Mouse (Mus musculus) heart, postnatal 0 days (tissue): ENCODE measurements around the gene Dok5. TPM values are rescaled to one million over a fixed set of nuclear protein-coding genes. Genes with fewer than 3 reads are reported as not detected.

ENCODE experiments used
- ATAC-seq: fragments of 200-750 bp; cut with Nextera tagmentation; 2 replicates; pipeline ENCODE4 v1.8.0; 2017; ENCODE audit warnings: low read depth, moderate number of reproducible peaks, moderate library complexity; ENCODE audit not compliant: insufficient read depth
- DNase-seq: peaks from one replicate; pipeline ENCODE4 v3.0.0-alpha.2; 2016; ENCODE audit warnings: low spot score
- H3K27ac ChIP-seq: fragments of 300-500 bp; sonication (generic); 2 replicates; pipeline ENCODE4 v1.5.1; 2014; ENCODE audit warnings: low read depth, mild to moderate bottlenecking
- H3K27me3 ChIP-seq: fragments of 300-500 bp; sonication (generic); 2 replicates; pipeline ENCODE4 v1.6.1; 2014; ENCODE audit warnings: low read length, mixed read lengths; ENCODE audit not compliant: control insufficient read depth, insufficient read depth
- H3K36me3 ChIP-seq: fragments of 300-500 bp; sonication (generic); replicated peaks from 2 replicates; pipeline ENCODE4 v1.6.1; 2014; ENCODE audit warnings: low read length, mixed read lengths; ENCODE audit not compliant: control insufficient read depth, insufficient read depth
- H3K4me1 ChIP-seq: fragments of 300-500 bp; sonication (generic); 2 replicates; pipeline ENCODE4 v1.6.1; 2014; ENCODE audit warnings: antibody characterized with exemption; ENCODE audit not compliant: control insufficient read depth, insufficient read depth
- H3K4me2 ChIP-seq: fragments of 300-500 bp; sonication (generic); 2 replicates; pipeline ENCODE4 v1.6.1; 2014; ENCODE audit warnings: low read depth, mild to moderate bottlenecking, low read length, moderate library complexity
- H3K4me3 ChIP-seq: fragments of 300-500 bp; sonication (generic); 2 replicates; pipeline ENCODE4 v1.5.1; 2014; ENCODE audit warnings: low read depth, low read length
- H3K9ac ChIP-seq: fragments of 300-500 bp; sonication (generic); replicated peaks from 2 replicates; pipeline ENCODE4 v1.6.1; 2014; ENCODE audit warnings: low read depth, low read length, mixed read lengths
- H3K9me3 ChIP-seq: fragments of 300-500 bp; sonication (generic); replicated peaks from 2 replicates; pipeline ENCODE4 v1.6.1; 2016; ENCODE audit warnings: low read length; ENCODE audit not compliant: control insufficient read depth
- CTCF ChIP-seq: IDR thresholded peaks from 2 replicates; pipeline ENCODE4 v1.5.1; 2016; ENCODE audit warnings: antibody characterized with exemption, control low read depth, low read depth
- EP300 ChIP-seq: IDR thresholded peaks from 2 replicates; pipeline ENCODE4 v1.6.1; 2016; ENCODE audit warnings: antibody characterized with exemption, low read depth
- WGBS: fragments of 180-500 bp; shearing (Covaris S2); extraction: QIAGEN DNeasy Blood & Tissue Kit; methylation state at CpG from one replicate; pipeline ENCODE4 v1.1.7; 2014; 5-methylcytosine and 5-hydroxymethylcytosine counted together
- polyA plus RNA-seq: library from polyadenylated mRNA; unstranded; fragments of >200 nt; fragmentation: Nextera tagmentation; extraction: Ambion mirVana; gene quantifications from 2 replicates; pipeline ENCODE4 v1.2.1, GENCODE M21; 2015
- total RNA-seq: library from RNA; depleted of rRNA; stranded (reverse); fragments of >200 nt; gene quantifications from 2 replicates; pipeline ENCODE4 v1.2.3, GENCODE M21; 2014; ENCODE audit warnings: low replicate concordance

The Dok5 gene
- total and polyA plus RNA-seq, 2 experiments from 2014 or later: 1.4 TPM; not detected in 1

DNA sequence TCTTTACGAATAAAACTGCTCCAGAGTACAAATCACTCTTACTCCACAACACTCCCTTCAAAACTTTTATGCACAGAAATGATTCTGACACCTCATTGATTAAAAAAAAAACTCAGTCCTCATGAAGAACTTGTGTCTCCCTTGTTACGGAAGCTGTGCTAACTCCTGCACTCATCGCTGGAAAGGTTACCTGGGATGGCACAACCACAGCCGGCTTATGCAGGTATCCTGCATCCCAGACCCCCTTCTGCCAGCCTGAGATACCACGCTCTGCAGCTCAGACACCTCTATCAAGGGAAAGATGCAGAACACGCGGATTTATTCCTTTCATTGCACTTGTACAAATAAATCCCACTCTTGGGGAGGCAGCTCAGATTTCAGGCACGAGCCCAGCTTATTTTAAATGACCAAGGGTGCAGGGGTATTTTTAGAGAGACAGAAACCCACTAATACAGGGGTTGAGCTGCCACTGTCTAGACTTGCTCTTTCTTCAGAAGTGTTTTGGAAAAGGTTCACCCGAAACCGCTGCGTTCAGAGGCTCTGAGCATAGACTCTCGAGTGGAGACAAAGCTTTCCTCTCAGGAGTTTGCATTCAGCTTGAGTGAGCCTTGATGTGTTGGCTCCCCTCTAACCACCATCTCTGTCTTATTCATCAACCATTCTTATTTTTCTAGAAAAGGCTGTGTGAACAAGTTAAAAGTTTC lies 76.1 kb downstream of the Dok5 start:
- H3K4me3 ChIP-seq: no peak overlapping the region
- no peaks in the 10 kb centered on the region for H3K36me3 ChIP-seq
- no peak for TF ChIP-seq CTCF
- H3K4me1 ChIP-seq: no peaks in the 10 kb centered on the region
- no peak overlapping the region for H3K4me2 ChIP-seq
- no peak for DNase-seq
- 67% methylated on average over 12 of the region's 12 CpGs for WGBS
- no peaks in the 10 kb centered on the region for H3K27me3 ChIP-seq
- no peak for ATAC-seq
- H3K9ac ChIP-seq: no peak overlapping the region
- no peaks in the 10 kb centered on the region for H3K9me3 ChIP-seq
- H3K27ac ChIP-seq: no peak overlapping the region

- no peak overlapping the region for H3K9ac ChIP-seq
- 77% methylated on average over 10 of the region's 10 CpGs for WGBS
Observed at GRCm38 (mm10) chr2:170808259-170808789, 76.7 kb downstream of the Dok5 start.

GRCm38 (mm10) chr2:170811356-170811755 lies 79.7 kb downstream of the Dok5 start:
- no peaks in the 10 kb centered on the region for H3K4me1 ChIP-seq
- H3K9ac ChIP-seq: no peak overlapping the region
- ATAC-seq (no peak), DNase-seq (no peak)
- H3K4me3 ChIP-seq: no peak overlapping the region
- no peaks in the 10 kb centered on the region for H3K9me3 ChIP-seq
- H3K27me3 ChIP-seq: no peaks in the 10 kb centered on the region
- H3K36me3 ChIP-seq: no peaks in the 10 kb centered on the region
- WGBS: 43% methylated on average over 9 of the region's 9 CpGs
- no peak overlapping the region for H3K27ac ChIP-seq
- no peak overlapping the region for H3K4me2 ChIP-seq
- TF ChIP-seq CTCF (no peak), EP300 (no peak)

More at GRCm38 (mm10) chr2:170808259-170808789, 76.7 kb downstream of the Dok5 start:
- TF ChIP-seq EP300: no peak
- TF ChIP-seq CTCF: no peak
- H3K27ac ChIP-seq: no peak overlapping the region
- DNase-seq: no peak
- H3K36me3 ChIP-seq: no peaks in the 10 kb centered on the region
- no peaks in the 10 kb centered on the region for H3K4me1 ChIP-seq
- H3K9me3 ChIP-seq: no peaks in the 10 kb centered on the region
- H3K27me3 ChIP-seq: no peaks in the 10 kb centered on the region
- H3K4me3 ChIP-seq: no peak overlapping the region
- no peak overlapping the region for H3K4me2 ChIP-seq
- ATAC-seq: no peak

DNA sequence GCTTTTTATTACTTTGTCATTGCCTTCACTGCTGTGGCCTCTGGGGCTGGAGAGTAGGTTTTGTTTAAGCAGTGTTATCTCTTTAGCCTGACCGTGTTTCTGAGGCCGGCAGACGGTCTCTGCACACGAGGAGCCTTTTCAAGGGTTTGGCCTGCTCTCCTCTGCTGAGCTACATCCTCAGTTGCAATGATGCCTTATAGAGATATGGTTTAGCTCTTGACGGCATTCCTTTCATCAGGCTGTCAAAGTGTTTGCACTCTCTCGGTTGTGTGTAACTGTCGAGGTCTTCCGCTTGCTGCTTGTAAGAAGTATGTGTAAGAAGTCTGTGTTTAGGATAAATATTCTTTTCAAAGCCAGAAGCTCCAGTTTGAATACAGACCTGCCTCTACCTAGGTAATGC lies 84.7 kb downstream of the Dok5 start:
- 16% methylated on average over 8 of the region's 8 CpGs for WGBS
- Histone ChIP-seq H3K9me3 (0 out of 2 replicates have a peak, but pooled peaks cover 10% of the 10 kb centered on the region), H3K27ac (no peak overlapping the region), H3K4me2 (no peak overlapping the region), H3K9ac (no peak overlapping the region), H3K36me3 (no peaks in the 10 kb centered on the region), H3K27me3 (no peaks in the 10 kb centered on the region), H3K4me1 (no peaks in the 10 kb centered on the region), H3K4me3 (no peak overlapping the region)
- no peak for TF ChIP-seq EP300
- no peak for TF ChIP-seq CTCF
- ATAC-seq (no peak), DNase-seq (no peak)

DNA sequence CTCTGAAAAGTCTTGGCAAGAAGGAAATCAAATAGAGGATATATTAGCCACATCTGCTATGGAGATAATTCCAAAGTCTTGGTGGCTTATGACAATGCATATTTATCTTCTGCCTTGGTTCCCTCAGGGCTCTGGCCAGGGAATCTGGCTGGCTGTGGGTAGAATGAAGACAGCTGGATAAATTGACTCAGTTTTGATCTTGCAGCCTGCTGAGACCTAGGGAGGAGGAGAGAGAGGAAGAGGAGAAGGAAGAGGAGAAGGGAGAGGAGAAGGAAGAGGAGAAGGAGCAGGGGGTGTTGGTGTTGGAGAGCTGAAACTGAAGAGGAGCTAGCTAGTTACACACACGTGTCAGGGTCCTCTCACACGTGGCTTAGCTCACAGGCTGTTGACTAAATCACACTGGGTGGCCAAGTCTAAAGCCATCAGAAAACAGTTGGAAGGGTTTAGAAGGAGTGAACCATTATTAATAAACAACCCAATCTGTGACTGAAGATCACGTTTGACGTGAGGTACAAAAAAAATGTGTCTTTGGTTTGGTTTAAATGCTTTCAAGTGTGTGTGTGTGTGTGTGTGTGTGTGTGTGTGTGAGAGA lies 85.6 kb downstream of the Dok5 start:
- 75% methylated on average over 4 of the region's 4 CpGs for WGBS
- no peak overlapping the region for H3K9ac ChIP-seq
- no peak for ATAC-seq
- DNase-seq: no peak
- no peak overlapping the region for H3K4me3 ChIP-seq
- no peaks in the 10 kb centered on the region for H3K36me3 ChIP-seq
- H3K4me2 ChIP-seq: no peak overlapping the region
- H3K27me3 ChIP-seq: no peaks in the 10 kb centered on the region
- TF ChIP-seq EP300 (no peak), CTCF (no peak)
- 0 out of 2 replicates have a peak, but pooled peaks cover 10% of the 10 kb centered on the region for H3K9me3 ChIP-seq
- no peaks in the 10 kb centered on the region for H3K4me1 ChIP-seq
- no peak overlapping the region for H3K27ac ChIP-seq
